Mouse (Mus musculus): ENCODE results near the gene Irf2.

Gene Irf2

GRCm38 (mm10) chr8:46843855-46844254, 104.3 kb downstream of the Irf2 start:
- DNase-seq (ENCODE audit: low read depth, low spot score), result no peak

- no peak for DNase-seq (ENCODE audit: low read depth, low spot score)
Measured at GRCm38 (mm10) chr8:46844371-46844973, 104.9 kb downstream of the Irf2 start.

- no peak for DNase-seq (ENCODE audit: low read depth, low spot score)
Measured at GRCm38 (mm10) chr8:46844974-46845774, 105.6 kb downstream of the Irf2 start.

GRCm38 (mm10) chr8:46845891-46846290, 106.4 kb downstream of the Irf2 start:
- DNase-seq (ENCODE audit: low read depth, low spot score), result no peak

- no peak for DNase-seq (ENCODE audit: low read depth, low spot score)
Measured at GRCm38 (mm10) chr8:46846893-46847292, 107.4 kb downstream of the Irf2 start.

- no peak for DNase-seq (ENCODE audit: low read depth, low spot score)
Measured at GRCm38 (mm10) chr8:46848011-46848641, 108.6 kb downstream of the Irf2 start.

GRCm38 (mm10) chr8:46848931-46849330, 109.4 kb downstream of the Irf2 start:
- peak; percentile 24 for DNase-seq (ENCODE audit: low read depth, low spot score)

- no peak for DNase-seq (ENCODE audit: low read depth, low spot score)
Measured at GRCm38 (mm10) chr8:46849458-46849857, 109.9 kb downstream of the Irf2 start.

- no peak for DNase-seq (ENCODE audit: low read depth, low spot score)
Measured at GRCm38 (mm10) chr8:46850258-46850897, 110.8 kb downstream of the Irf2 start.

GRCm38 (mm10) chr8:46851560-46851959, 112.0 kb downstream of the Irf2 start:
- no peak for DNase-seq (ENCODE audit: low read depth, low spot score)

- no peak for DNase-seq (ENCODE audit: low read depth, low spot score)
Measured at GRCm38 (mm10) chr8:46852377-46852776, 112.8 kb downstream of the Irf2 start.

GRCm38 (mm10) chr8:46859164-46859846, 119.8 kb downstream of the Irf2 start:
- DNase-seq (ENCODE audit: low read depth, low spot score), result no peak

- DNase-seq (ENCODE audit: low read depth, low spot score), result no peak
Measured at GRCm38 (mm10) chr8:46859847-46860167, 120.3 kb downstream of the Irf2 start.

GRCm38 (mm10) chr8:46862508-46862907, 123.0 kb downstream of the Irf2 start:
- DNase-seq (ENCODE audit: low read depth, low spot score), result no peak

GRCm38 (mm10) chr8:46865428-46865827, 125.9 kb downstream of the Irf2 start:
- no peak for DNase-seq (ENCODE audit: low read depth, low spot score)

- no peak for DNase-seq (ENCODE audit: low read depth, low spot score)
Measured at GRCm38 (mm10) chr8:46867440-46867839, 127.9 kb downstream of the Irf2 start.

GRCm38 (mm10) chr8:46868346-46869065, 129.0 kb downstream of the Irf2 start:
- DNase-seq (ENCODE audit: low read depth, low spot score), result no peak

GRCm38 (mm10) chr8:46869521-46869925, 130.0 kb downstream of the Irf2 start:
- DNase-seq (ENCODE audit: low read depth, low spot score), result no peak

- DNase-seq (ENCODE audit: low read depth, low spot score), result no peak
Measured at GRCm38 (mm10) chr8:46871086-46871485, 131.6 kb downstream of the Irf2 start.

- DNase-seq (ENCODE audit: low read depth, low spot score), result no peak
Measured at GRCm38 (mm10) chr8:46875615-46876293, 136.2 kb downstream of the Irf2 start.

GRCm38 (mm10) chr8:46881348-46881747, 141.8 kb downstream of the Irf2 start:
- DNase-seq (ENCODE audit: low read depth, low spot score), result no peak

All from forelimb bud, embryonic 11.5 days (tissue).